Mouse (Mus musculus) kidney, embryonic 15.5 days (tissue): ENCODE measurements around the gene Ahrr. TPM values are rescaled to one million over a fixed set of nuclear protein-coding genes. Genes with fewer than 3 reads are reported as not detected.
A peak's percentile ranks its signal among the peaks of the same experiment; 100 is the strongest.

Experiments used
- ATAC-seq: fragments of 200-750 bp; cut with Nextera tagmentation; replicated peaks from 2 replicates; pipeline ENCODE4 v1.8.0; 2017; ENCODE audit warnings: moderate TSS enrichment; ENCODE audit not compliant: low FRiP score
- H3K27ac ChIP-seq: fragments of 300-500 bp; sonication (generic); 2 replicates; pipeline ENCODE4 v1.5.1; 2015; ENCODE audit warnings: mild to moderate bottlenecking, inconsistent platforms
- H3K27me3 ChIP-seq: fragments of 300-500 bp; sonication (generic); 2 replicates; pipeline ENCODE4 v1.6.1; 2015; ENCODE audit warnings: inconsistent platforms
- H3K36me3 ChIP-seq: fragments of 300-500 bp; sonication (generic); 2 replicates; pipeline ENCODE4 v1.6.1; 2015; ENCODE audit warnings: inconsistent platforms
- H3K4me1 ChIP-seq: fragments of 300-500 bp; sonication (generic); 2 replicates; pipeline ENCODE4 v1.6.1; 2015; ENCODE audit warnings: inconsistent platforms
- H3K4me2 ChIP-seq: fragments of 300-500 bp; sonication (generic); 2 replicates; pipeline ENCODE4 v1.6.1; 2015; ENCODE audit warnings: moderate library complexity, mild to moderate bottlenecking, inconsistent platforms
- H3K4me3 ChIP-seq: fragments of 300-500 bp; sonication (generic); replicated peaks from 2 replicates; pipeline ENCODE4 v1.5.1; 2015; ENCODE audit warnings: mild to moderate bottlenecking, inconsistent platforms
- H3K9ac ChIP-seq: fragments of 300-500 bp; sonication (generic); 2 replicates; pipeline ENCODE4 v1.6.1; 2015; ENCODE audit warnings: mild to moderate bottlenecking, inconsistent platforms
- H3K9me3 ChIP-seq: fragments of 300-500 bp; sonication (generic); replicated peaks from 2 replicates; pipeline ENCODE4 v1.6.1; 2016; ENCODE audit warnings: inconsistent platforms
- WGBS: fragments of 180-500 bp; shearing (Covaris S2); methylation state at CpG from one replicate; pipeline ENCODE4 v1.1.7; 2015; ENCODE audit warnings: mixed read lengths; 5-methylcytosine and 5-hydroxymethylcytosine counted together
- polyA plus RNA-seq: library from polyadenylated mRNA; unstranded; fragments of >200 nt; fragmentation: Nextera tagmentation; extraction: Ambion mirVana; gene quantifications from 2 replicates; pipeline ENCODE4 v1.2.1, GENCODE M21; 2015

The Ahrr gene
- 0.45 and 0.52 TPM in 2 replicates for polyA plus RNA-seq

DNA sequence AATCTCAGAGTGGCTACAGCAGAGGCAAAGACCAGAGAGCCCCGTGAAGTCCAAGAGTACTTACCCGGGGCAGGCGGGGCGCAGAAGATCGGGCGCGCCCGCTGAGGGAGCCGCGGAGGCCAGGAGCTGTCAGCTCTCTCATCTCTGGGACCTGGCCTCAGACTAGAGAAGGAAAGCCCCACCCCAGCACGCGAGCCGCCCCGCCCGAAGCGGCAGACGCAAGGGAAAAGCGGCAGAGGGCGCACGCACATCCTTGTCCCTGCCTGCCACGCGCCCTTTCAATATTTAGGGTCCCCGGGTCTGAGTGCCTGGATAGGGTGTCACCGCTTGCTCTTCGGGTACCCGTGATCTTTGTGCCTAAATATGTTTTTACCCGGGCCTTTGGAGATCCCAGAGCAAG lies at the start of gene Ahrr:
Ahrr (minus strand) TSS at position 165 of the 400 bp plus-strand sequence.
- Histone ChIP-seq H3K4me2 (peak within 1 kb of the TSS; percentile 61), H3K4me3 (peak within 1 kb of the TSS; percentile 30), H3K9me3 (no peaks in the 10 kb centered on the region), H3K9ac (no peak within 1 kb of the TSS), H3K27me3 (peaks cover 33% of the 10 kb centered on the region), H3K27ac (no peak within 1 kb of the TSS), H3K36me3 (no peaks in the 10 kb centered on the region), H3K4me1 (peaks cover 7% of the 10 kb centered on the region)
- WGBS: 1% methylated on average over 27 of the region's 27 CpGs
- peak; percentile 73 for ATAC-seq

DNA sequence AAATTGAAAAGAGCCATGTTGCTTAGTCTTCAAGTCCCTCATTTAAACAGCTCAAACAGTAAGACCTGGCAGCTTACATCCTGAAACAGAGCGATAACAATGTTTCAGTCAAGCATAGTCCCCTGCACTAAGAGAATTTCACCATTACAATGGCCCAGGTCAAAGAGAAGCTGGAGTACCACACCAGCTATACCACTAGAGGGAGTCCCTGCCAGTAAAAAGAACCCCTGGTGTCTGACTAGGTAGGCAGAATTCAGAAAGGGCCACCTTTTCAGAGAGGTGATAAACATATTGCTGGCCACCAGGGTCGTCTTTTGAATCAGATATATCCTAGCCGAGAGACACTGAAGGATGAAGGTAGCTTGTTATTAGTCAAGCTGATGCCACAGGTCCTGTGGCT lies 48.9 kb upstream of the Ahrr start:
- H3K4me3 ChIP-seq: no peak overlapping the region
- no peak overlapping the region for H3K4me2 ChIP-seq
- H3K27ac ChIP-seq: no peak overlapping the region
- H3K36me3 ChIP-seq: peaks cover 83% of the 10 kb centered on the region
- 45% methylated on average over 3 of the region's 3 CpGs for WGBS
- no peak overlapping the region for H3K9ac ChIP-seq
- no peaks in the 10 kb centered on the region for H3K9me3 ChIP-seq
- ATAC-seq: no peak; the same call in 1 of the 2 replicates
- no peaks in the 10 kb centered on the region for H3K4me1 ChIP-seq
- no peaks in the 10 kb centered on the region for H3K27me3 ChIP-seq

DNA sequence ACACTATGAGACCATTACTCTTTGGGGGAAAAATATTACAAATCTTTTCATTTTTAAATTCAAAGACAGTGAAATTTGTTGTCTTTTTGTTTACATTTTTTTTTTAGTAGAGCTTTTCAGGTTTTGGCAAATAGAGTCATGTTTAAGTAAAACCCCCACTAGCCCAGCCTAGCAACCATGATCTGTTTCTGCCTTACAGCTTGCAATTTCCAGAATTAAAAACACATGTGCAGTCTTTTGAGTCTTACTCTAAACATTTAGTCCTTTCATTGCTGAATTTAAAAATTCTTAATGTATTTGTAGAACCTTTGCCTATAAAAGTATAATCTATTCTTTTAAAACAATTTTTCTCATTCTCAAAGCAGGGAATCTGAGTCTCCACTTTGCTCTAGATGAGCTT lies 37.2 kb upstream of the Ahrr start:
- Histone ChIP-seq H3K4me1 (no peaks in the 10 kb centered on the region), H3K27ac (no peak overlapping the region), H3K4me2 (no peak overlapping the region), H3K4me3 (no peak overlapping the region), H3K27me3 (no peaks in the 10 kb centered on the region), H3K36me3 (peaks cover 82% of the 10 kb centered on the region), H3K9me3 (no peaks in the 10 kb centered on the region), H3K9ac (no peak overlapping the region)
- no peak for ATAC-seq

DNA sequence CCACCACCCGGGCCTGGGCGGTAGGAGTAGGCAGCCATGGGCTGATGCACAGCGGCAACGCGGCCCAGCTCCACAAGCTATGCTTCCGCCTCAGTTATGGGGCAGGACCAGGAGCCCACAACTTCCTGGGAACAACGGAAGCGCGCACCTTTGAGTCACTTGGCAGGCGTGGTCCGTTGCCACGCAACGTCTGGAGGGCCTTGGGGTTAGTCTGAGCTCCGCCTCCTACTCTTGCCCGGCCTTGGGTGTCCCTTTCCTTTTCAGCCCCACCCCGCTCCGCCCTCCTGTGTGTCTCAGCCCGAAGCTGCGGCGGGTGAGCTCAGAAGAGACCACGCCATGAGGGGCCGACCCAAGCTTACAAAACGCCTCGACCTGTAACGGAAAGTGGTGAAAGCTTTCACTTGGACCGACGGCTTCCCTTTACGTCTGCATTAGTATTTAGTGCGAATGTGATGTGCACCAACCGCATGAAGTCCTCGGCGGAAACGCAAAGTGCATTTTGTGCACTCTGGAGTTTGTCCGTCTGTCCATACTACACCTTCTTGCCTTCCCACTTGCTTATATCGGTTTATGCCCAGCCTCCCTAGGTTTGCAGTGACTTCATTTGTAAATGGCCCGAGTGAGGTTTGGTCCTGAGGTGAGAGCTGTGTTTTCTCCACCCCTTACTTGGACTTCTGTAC lies 25.2 kb upstream of the Ahrr start, which contains the start of gene Pdcd6:
Pdcd6 (minus strand) TSS at position 411 of the 680 bp plus-strand sequence.
- no peaks in the 10 kb centered on the region for H3K27me3 ChIP-seq
- H3K4me2 ChIP-seq: peak within 1 kb of the TSS; percentile 76
- under 1% methylated on average over 36 of the region's 36 CpGs for WGBS
- H3K4me3 ChIP-seq: peak within 1 kb of the TSS; percentile 89
- peaks cover 42% of the 10 kb centered on the region for H3K36me3 ChIP-seq
- H3K4me1 ChIP-seq: peaks cover 14% of the 10 kb centered on the region
- no peaks in the 10 kb centered on the region for H3K9me3 ChIP-seq
- peak within 1 kb of the TSS; percentile 89 for H3K27ac ChIP-seq
- ATAC-seq: peak; percentile 100
- peak within 1 kb of the TSS; percentile 85 for H3K9ac ChIP-seq

DNA sequence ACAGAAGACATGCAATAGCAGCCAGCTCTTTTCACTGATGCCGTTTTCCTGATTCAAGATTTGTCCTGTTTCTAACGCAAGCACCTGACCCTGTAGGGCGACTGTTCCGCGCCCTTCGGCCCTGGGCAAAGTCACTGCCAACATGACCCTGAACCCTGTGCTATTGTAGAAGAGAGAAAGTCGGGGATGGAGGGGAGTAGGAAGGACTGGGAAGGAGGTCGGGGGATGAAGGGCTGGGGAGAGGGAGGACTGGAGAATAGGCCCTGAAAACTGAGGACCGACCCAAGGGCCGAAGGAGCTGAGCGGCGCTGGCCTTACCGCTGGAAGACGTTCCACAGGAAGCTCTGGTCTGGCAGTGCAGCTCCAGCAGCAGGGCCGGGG lies 24.6 kb upstream of the Ahrr start:
- Histone ChIP-seq H3K4me1 (peaks cover 14% of the 10 kb centered on the region), H3K27me3 (no peaks in the 10 kb centered on the region), H3K4me3 (peak overlapping the region; percentile 89), H3K4me2 (peak overlapping the region; percentile 76), H3K9me3 (no peaks in the 10 kb centered on the region), H3K9ac (peak overlapping the region; percentile 85), H3K27ac (peak overlapping the region; percentile 89), H3K36me3 (peaks cover 37% of the 10 kb centered on the region)
- WGBS: 3% methylated on average over 15 of the region's 15 CpGs
- ATAC-seq: no peak

DNA sequence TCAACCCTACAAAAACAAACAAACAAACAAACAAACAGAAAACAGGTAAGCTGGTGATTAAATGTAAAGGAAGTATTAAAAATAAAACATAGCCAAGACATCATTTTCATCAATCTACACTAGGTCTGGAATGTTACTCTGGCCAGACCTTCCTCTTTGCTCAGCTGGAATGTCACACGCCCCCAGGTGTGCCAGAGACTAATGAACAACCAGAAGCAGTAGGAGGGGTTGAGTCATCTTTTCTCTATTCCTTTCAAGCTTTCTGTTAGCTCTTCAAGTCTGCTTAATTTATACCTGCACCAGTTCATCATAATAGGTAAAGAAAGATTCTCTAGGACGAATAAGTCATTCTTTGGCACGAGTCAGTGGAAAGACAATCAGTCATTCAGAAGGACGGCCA lies 24.3 kb upstream of the Ahrr start:
- Histone ChIP-seq H3K4me2 (peak overlapping the region; percentile 76), H3K9ac (peak overlapping the region; percentile 85), H3K27me3 (no peaks in the 10 kb centered on the region), H3K36me3 (peaks cover 37% of the 10 kb centered on the region), H3K4me3 (peak overlapping the region; percentile 89), H3K9me3 (no peaks in the 10 kb centered on the region), H3K27ac (peak overlapping the region; percentile 89), H3K4me1 (peaks cover 14% of the 10 kb centered on the region)
- WGBS: 23% methylated on average over 4 of the region's 4 CpGs
- no peak for ATAC-seq

DNA sequence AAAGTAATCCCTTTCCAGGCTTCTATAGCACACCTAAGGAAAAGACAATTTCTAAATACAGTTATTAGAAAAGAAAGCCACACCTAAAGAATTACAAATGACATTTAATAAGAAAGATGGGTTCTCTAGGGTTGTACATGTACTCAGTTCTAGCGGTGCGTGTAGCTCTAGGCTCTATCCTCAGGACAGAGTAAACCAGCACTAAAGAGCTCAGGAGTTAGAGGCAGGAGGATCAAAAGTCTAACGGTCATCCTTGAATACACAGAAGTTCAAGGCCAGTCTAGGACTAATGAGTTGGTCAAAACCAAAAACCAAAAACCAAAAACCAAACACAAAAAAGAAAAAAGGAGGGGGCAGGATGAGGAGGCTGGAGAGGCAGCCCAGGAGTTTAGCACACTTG lies 22.5 kb upstream of the Ahrr start:
- ATAC-seq: no peak
- H3K9me3 ChIP-seq: no peaks in the 10 kb centered on the region
- 88% methylated on average over 3 of the region's 3 CpGs for WGBS
- peaks cover 35% of the 10 kb centered on the region for H3K36me3 ChIP-seq
- no peaks in the 10 kb centered on the region for H3K27me3 ChIP-seq
- H3K4me3 ChIP-seq: no peak overlapping the region
- H3K9ac ChIP-seq: no peak overlapping the region
- H3K4me1 ChIP-seq: peaks cover 14% of the 10 kb centered on the region
- no peak overlapping the region for H3K4me2 ChIP-seq
- H3K27ac ChIP-seq: no peak overlapping the region

DNA sequence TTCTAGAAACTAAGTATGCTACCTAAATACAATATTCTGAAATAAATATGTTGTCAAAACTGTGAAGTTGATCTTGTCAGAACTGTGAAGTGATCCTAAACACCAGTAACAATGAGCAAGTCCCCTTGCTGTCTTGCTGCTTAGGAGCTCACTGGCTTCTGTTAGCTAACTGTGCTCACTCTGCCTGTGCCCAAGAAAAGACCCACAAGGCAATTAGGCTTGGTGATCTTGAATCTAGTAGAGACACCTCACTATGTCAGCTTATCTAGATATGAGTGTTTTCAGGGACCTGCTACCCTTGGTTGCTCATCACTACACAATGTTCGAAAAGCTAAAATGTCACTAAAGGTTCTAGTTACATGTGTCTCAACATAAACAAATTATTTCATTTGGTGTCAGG lies 13.6 kb upstream of the Ahrr start:
- ATAC-seq: no peak
- Histone ChIP-seq H3K9ac (no peak overlapping the region), H3K27ac (no peak overlapping the region), H3K36me3 (peaks cover 91% of the 10 kb centered on the region), H3K4me2 (no peak overlapping the region), H3K27me3 (no peaks in the 10 kb centered on the region), H3K4me3 (no peak overlapping the region), H3K4me1 (no peaks in the 10 kb centered on the region), H3K9me3 (no peaks in the 10 kb centered on the region)
- whole genome bisulfite sequencing: 93% methylated on average over 1 of the region's 1 CpGs

DNA sequence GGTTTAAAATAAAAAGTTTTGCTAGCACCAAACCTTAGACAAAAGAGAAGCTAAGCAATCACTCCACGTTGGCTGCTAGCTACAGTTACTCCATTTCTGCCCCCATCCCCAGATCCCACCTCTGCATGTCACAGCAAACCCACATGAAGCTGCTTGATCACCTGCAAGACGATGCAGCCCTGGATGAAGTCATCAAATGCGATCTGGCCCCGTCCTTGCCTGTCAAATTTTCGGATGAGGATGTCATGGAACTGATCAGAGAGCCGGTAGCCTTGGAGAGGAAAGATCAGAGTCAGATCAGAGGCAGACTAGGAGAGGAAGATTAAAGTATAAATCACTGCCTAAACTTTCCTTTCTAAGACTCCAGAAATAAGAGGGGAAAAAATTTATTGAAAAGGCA lies 13.2 kb upstream of the Ahrr start:
- Histone ChIP-seq H3K9me3 (no peaks in the 10 kb centered on the region), H3K4me1 (no peaks in the 10 kb centered on the region), H3K9ac (no peak overlapping the region), H3K27ac (no peak overlapping the region), H3K27me3 (no peaks in the 10 kb centered on the region), H3K4me2 (no peak overlapping the region), H3K36me3 (peaks cover 87% of the 10 kb centered on the region), H3K4me3 (no peak overlapping the region)
- 93% methylated on average over 6 of the region's 6 CpGs for WGBS
- no peak for ATAC-seq

DNA sequence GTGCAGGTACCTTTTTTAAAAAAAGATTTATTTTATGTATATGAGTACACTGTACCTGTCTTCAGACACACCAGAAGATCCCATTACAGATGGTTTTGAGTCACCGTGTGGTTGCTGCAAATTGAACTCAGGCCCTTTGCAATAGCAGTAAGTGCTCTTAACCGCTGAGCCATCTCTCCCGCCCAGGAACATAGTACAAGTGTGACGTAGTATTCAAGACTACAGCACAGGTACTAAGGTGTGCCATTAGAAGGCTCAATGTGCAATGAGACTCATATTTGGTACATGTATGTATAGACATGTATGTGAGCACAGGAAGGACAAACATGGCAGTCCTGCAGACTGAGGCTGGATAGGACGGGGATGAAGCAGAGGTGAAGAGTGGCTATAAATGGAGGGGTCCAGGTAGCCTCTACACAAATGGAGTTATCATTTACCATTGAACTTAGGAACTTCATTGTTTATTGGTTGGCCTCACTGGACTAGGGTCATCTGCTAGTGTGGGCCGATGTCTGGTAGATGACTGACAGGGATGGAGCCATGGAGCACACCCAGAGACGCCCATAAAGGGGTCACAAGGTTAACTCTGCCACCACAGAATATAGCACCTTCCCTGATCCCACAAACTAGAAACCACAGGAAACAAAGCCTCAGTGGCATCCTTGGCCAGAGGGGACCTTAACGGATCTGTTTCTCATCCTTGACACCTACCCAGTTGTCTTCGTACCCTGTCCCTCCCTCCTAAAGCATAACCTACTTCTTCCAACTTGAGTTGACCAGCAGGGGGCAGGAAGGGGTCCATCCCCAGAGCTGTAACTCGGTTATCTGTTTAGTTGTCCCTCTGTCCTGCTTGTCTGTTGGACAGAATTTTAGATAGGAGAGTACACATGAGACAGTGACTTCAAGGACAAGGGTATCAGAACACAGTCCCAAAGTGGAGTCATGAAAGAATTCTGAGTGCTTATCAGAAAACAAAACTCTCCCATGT lies 10.2 kb upstream of the Ahrr start:
- ATAC-seq: 0 out of 2 replicates have a peak, but pooled peaks have one; percentile 19
- no peaks in the 10 kb centered on the region for H3K27me3 ChIP-seq
- H3K4me3 ChIP-seq: no peak overlapping the region
- 84% methylated on average over 10 of the region's 10 CpGs for WGBS
- no peak overlapping the region for H3K27ac ChIP-seq
- H3K36me3 ChIP-seq: peaks cover 59% of the 10 kb centered on the region
- no peak overlapping the region for H3K4me2 ChIP-seq
- H3K9me3 ChIP-seq: no peaks in the 10 kb centered on the region
- no peaks in the 10 kb centered on the region for H3K4me1 ChIP-seq
- H3K9ac ChIP-seq: no peak overlapping the region

DNA sequence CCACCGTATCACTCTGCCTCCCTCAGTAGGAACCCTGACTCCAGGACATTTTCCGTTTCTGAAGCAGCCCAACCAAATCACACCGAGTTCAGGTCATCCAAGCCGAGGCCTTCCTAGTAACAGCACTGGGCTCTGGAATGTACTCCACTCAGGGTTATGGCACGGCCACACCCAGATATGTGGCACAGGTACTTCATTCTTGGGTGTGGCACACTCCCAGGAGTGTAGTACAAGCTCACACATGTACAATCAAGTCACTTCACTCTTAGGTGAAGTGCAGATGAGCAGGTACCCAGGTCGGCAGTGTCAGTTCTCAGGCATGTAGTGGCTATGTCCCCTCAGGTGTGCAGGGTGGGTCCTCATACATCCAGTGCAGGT lies 9.5 kb upstream of the Ahrr start:
- Histone ChIP-seq H3K9ac (no peak overlapping the region), H3K4me2 (no peak overlapping the region)

DNA sequence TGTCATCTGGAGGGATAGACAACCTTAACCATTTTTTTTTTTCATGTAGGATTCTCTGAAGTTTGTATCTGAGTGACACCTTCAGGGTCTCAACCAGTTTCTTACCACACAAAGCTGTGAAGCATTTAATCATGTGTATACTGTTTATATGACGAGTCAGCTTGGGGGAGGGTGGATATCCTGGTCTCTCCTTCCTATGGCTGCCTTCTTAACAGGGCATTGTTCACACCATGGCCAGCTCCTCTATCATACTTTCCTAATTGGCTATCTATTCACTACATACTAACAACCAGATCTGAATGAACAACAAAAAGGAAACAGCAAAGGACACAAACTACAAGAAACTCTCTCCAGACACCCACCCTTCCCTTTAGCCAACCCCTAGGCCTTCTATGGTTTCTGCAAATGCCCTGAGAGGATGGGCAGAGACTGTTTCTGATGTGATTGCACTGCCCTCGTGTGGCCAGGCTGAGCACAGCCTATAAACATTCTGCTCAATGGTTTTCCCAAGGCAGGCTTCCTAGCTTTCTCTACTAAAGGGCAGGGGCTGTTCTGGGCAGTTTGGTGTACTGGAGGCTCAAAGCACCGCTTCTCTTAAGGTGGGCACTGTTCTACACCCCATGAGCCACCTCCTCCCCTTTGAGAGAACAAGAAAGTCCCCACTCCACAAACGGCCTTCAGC lies 8.9 kb upstream of the Ahrr start:
- Histone ChIP-seq H3K27ac (no peak overlapping the region), H3K4me3 (no peak overlapping the region), H3K4me1 (no peaks in the 10 kb centered on the region), H3K9ac (no peak overlapping the region), H3K27me3 (no peaks in the 10 kb centered on the region), H3K36me3 (peaks cover 46% of the 10 kb centered on the region), H3K4me2 (no peak overlapping the region), H3K9me3 (no peaks in the 10 kb centered on the region)
- WGBS: 36% methylated on average over 4 of the region's 4 CpGs
- ATAC-seq: peak; percentile 81

More for the DNA sequence above, 9.5 kb upstream of the Ahrr start:
- H3K27me3 ChIP-seq: no peaks in the 10 kb centered on the region
- H3K36me3 ChIP-seq: peaks cover 51% of the 10 kb centered on the region
- WGBS: 81% methylated on average over 6 of the region's 6 CpGs
- no peak overlapping the region for H3K27ac ChIP-seq
- no peaks in the 10 kb centered on the region for H3K4me1 ChIP-seq
- no peaks in the 10 kb centered on the region for H3K9me3 ChIP-seq
- ATAC-seq: peak; percentile 37; the same call in 1 of the 2 replicates
- no peak overlapping the region for H3K4me3 ChIP-seq
